Mouse (Mus musculus) right cerebral cortex, postnatal 4 days (tissue): ENCODE data around the gene Klhdc2.

Experiments
- DNase-seq: peaks from one replicate; pipeline ENCODE4 v3.0.0-alpha.2; 2022

Gene Klhdc2

DNA sequence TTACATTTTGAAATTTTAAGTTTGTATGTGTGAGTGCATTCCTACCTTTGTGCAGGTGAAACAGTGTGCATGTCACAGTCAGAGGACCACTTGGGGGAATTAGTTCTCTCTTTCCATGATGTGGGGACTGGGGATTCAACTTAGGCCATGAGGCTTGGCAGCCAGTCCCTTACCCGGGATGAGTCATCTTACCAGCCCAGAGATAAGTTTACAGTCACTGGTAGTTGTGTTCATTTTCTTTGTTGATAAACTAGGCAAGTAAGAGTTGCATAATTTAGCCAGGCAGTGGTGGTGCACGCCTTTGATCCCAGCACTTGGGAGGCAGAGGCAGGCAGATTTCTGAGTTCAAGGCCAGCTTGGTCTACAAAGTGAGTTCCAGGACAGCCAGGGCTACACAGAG, 7.6 kb downstream of the Klhdc2 start:
- DNase-seq, result no peak

DNA sequence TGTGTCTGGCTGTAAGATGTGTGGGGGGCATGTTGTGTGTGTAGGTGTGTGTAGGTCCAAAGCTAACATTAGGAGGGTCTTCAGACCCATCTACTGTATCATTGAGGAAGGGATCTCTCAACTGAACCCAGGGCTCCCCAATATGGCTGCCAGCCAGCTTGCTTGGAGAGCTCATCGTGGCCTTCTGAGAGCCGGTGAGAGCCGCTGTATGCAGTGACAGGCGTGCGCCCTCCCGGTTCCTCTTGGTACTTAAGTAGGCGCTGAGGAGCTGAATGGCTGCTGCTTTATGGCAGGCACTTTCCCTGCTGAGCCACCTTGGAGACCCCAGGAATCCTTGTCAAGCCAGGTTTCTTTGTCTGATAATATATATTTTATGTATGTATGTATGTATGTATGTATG, 9.9 kb downstream of the Klhdc2 start:
- DNase-seq, result no peak

DNA sequence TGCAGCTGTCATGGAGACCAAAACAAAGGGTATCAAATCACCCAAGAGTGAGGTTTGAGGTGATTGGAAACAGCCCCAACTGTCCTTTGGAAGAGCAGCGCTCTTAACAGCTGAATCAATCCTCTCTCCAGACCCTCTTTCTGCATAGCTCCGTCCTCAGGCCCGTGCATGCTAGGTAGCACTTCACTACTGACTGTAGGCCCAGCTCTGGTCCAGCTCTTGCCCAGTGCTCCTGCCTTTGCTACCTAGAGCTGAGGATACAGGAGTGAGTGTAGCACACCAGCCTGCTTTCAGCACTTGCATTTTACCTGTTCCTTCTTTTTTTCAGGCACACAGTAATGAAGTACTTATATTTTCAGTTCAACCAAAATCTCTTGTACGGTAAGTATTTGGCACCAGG, 13.2 kb downstream of the Klhdc2 start:
- no peak for DNase-seq

GRCm38 (mm10) chr12:69318431-69318830, 21.9 kb downstream of the Klhdc2 start:
- no peak for DNase-seq

DNA sequence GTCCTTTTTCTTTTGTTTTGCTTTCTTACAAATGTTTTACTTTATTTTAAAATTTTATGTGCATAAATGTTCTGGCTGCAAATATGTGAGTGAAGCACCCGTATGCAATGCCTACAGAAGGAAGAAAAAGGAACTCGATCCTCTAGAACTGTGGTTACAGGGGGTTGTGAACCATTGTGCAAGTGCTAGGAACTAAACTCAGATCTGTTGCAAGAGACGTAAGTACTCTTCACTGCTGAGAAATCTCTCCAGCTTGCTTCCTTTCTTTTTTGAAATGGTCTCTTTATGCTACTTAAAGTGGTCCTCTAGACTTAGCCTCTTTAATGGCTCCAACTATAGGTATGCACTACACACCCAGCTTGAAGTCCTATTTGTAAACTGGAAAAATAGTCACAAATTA, 34.7 kb downstream of the Klhdc2 start:
- DNase-seq, result no peak

DNA sequence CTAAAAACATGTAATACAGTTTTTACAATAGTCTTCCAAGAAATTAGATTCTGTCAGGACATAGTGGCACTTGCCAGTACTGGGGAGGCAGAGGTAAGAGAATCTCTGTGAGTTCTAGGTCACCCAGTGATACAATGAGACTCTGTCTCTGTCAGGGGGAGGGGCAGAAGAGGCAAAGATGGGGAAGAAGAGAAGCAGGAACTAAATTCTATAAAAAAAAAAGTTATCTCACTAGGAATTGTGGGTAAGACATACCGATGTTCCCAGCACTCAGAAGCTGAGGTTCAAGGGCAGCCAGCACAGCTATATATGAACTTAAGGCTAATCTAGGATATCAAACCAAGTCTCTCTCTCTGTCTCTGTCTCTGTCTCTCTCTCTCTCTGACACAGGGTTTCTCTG, 35.7 kb downstream of the Klhdc2 start:
- no peak for DNase-seq

DNA sequence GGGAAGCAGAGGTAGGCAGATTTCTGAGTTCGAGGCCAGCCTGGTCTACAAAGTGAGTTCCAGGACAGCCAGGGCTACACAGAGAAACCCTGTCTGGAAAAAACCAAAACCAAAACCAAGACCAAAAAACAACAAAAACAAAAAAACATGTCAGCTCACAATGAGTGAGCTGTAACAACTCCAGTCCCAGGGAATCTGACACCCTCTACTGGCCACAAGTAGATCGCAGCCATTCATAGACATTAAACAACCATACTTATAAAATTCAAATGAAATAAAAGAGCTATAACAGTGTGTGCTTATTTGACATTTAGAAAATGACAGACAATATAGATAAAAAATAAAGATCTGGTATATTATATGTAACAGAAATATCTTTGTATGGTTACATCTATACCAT, 37.1 kb downstream of the Klhdc2 start:
- no peak for DNase-seq

GRCm38 (mm10) chr12:69349928-69350327, 53.4 kb downstream of the Klhdc2 start:
- DNase-seq, result no peak

DNA sequence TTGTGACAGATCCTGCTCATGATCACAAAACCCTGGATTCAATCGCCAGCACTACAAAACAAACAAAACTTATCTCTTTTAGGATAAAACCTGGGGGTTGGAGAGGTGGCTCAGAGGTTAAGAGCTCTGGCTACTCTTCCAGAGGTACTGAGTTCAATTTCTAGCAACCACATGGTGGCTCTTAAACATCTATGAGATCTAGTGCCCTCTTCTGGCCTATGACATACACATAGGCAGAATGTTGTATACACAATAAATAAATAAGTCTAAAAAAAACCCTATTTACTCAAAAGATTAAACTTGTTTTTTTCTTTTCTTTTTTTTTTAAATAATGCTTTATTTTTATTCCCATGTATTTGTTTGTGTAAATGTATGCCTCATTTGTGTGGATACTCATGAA, 55.2 kb downstream of the Klhdc2 start:
- no peak for DNase-seq

GRCm38 (mm10) chr12:69356546-69357299, 60.2 kb downstream of the Klhdc2 start, which contains the start of gene Nemf:
TSS of gene Nemf (minus strand) at chr12:69357165.
- DNase-seq, result peak; percentile 74

- DNase-seq, result no peak
These were observed 60.8 kb downstream of the Klhdc2 start for GRCm38 (mm10) chr12:69357300-69357646.
